Mouse (Mus musculus): ENCODE measurements around the gene Ctbp2.

GRCm38 (mm10) chr7:133100178-133100577 is 24.0 kb downstream of the Ctbp2 start:
- TF ChIP-seq ZNF384 (IDR thresholded peaks at IDR 0.05; ENCODE audit: low read depth, low read length) (no peak), ZC3H11A (IDR thresholded peaks at IDR 0.05; ENCODE audit: borderline replicate concordance, low read depth, low read length) (no peak)
